ENCODE assay signal across 10 mouse cellular contexts in the genomic region with DNA sequence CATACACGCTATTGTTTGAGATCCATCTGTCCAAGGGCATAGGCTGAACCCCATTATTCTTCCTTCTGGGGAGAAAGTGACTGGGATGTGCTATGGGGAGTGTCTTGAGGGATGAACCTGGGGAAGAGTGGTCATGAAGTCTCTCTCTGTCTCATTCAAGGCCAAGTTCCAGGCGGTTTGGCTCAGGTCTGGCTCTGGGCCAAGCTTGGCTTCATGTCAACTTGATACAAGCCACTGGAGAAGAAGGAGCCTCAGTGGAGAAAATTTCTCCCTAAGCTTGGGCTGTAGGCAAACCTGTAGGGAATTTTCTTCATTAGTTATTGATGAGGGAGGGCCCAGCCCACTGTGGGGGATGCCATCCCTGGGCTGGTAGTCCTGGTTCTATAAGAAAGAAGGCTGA. TPM values are rescaled to one million over a fixed set of nuclear protein-coding genes. Genes with fewer than 3 reads are reported as not detected.
A peak's percentile ranks its signal among the peaks of the same experiment; 100 is the strongest.
DNase-seq lines count a peak whose midpoint lies in the region; TF ChIP-seq lines count a peak whose summit lies in the region.
"Had no signal": no experiment of that assay in that cellular context is flagged by ENCODE, and none has a peak within 500 bp of the region (broad histone marks: within the 10 kb centered on the region; RNA-seq: fewer than 3 reads in every experiment).

No protein-coding gene starts in this region.

- intact Hi-C loops in heart, adult 2 months (cut with DNase I): no loop called here
- intact Hi-C loops in heart, postnatal 14 days (cut with DNase I): no loop called here

- H3K36me3 ChIP-seq in heart, adult 2 months (ENCODE audit: control insufficient read depth, insufficient read depth, low read length): no peaks in the 10 kb centered on the region
- no peaks in the 10 kb centered on the region for H3K36me3 ChIP-seq in heart, embryonic 10.5 days
- H3K36me3 ChIP-seq: neural tube, embryonic 15.5 days had no signal

- no peak for TF ChIP-seq CTCF in heart, adult 2 months (IDR thresholded peaks at IDR 0.05)

- no peaks in the 10 kb centered on the region for H3K9me3 ChIP-seq in heart, embryonic 10.5 days
- H3K9me3 ChIP-seq: neural tube, embryonic 15.5 days had no signal

- H3K9ac ChIP-seq in heart, adult 2 months (ENCODE audit: low read depth, low read length): no peak overlapping the region
- H3K9ac ChIP-seq: neural tube, embryonic 15.5 days had no signal

- H3K4me1 ChIP-seq in heart, adult 2 months (ENCODE audit: control insufficient read depth, insufficient read depth, low read length): no peaks in the 10 kb centered on the region
- H3K4me1 ChIP-seq in heart, embryonic 10.5 days: 0 out of 2 replicates have a peak, but pooled peaks cover 8% of the 10 kb centered on the region

- DNase-seq in heart, adult 2 months: peak; percentile 11 to 27
- no peak for DNase-seq in heart, embryonic 10.5 days (ENCODE audit: low spot score)
- DNase-seq in right cerebral cortex, postnatal 14 days: peak; percentile 43
- DNase-seq in right cerebral cortex, postnatal 36 days (ENCODE audit: low spot score in 2 of 2): no peak
- peak; percentile 29 to 60 for DNase-seq in heart, postnatal 14 days
- peak; percentile 91 for DNase-seq in testis, postnatal 10 days (ENCODE audit: low spot score)
- DNase-seq in T-cell, adult 2 months (ENCODE audit: low spot score): no peak
- no peak for DNase-seq in spleen, postnatal 14 days (ENCODE audit: low spot score in 2 of 2)

- TF ChIP-seq POLR2A in heart, adult 2 months (IDR thresholded peaks at IDR 0.05; ENCODE audit: insufficient read depth, low read depth, low read length): no peak

- H3K27me3 ChIP-seq in heart, adult 2 months (ENCODE audit: control insufficient read depth, insufficient read depth, low read length): no peaks in the 10 kb centered on the region
- H3K27me3 ChIP-seq in heart, embryonic 10.5 days (ENCODE audit: insufficient read depth, poor library complexity, severe bottlenecking): peaks cover 15% of the 10 kb centered on the region; the same call in 1 of the 2 replicates
- H3K27me3 ChIP-seq: neural tube, embryonic 15.5 days had no signal

- no peak overlapping the region for H3K27ac ChIP-seq in heart, adult 2 months
- H3K27ac ChIP-seq in heart, embryonic 10.5 days: no peak overlapping the region
- H3K27ac ChIP-seq: neural tube, embryonic 15.5 days; stomach, postnatal 0 days had no signal

- no peak for TF ChIP-seq EP300 in heart, adult 2 months (IDR thresholded peaks at IDR 0.05; ENCODE audit: insufficient read depth, low read depth, low read length)

- H3K79me2 ChIP-seq in heart, adult 2 months (replicated peaks; ENCODE audit: control insufficient read depth, insufficient read depth, low read length): no peaks in the 10 kb centered on the region

- no peak overlapping the region for H3K4me3 ChIP-seq in heart, adult 2 months
- H3K4me3 ChIP-seq in heart, embryonic 10.5 days: no peak overlapping the region
- H3K4me3 ChIP-seq: neural tube, embryonic 15.5 days had no signal

- 32% methylated on average over 2 of the region's 2 CpGs for WGBS in heart, adult 2 months
- WGBS in heart, embryonic 10.5 days: 67% methylated on average over 2 of the region's 2 CpGs

RNA-seq across cellular contexts. Expression of a gene that starts 48.0 kb away (rescaled TPM):
- 1 to 10 TPM; 3.0 to 4.8 TPM for total RNA-seq in heart, adult 2 months (2021)
- 5.0 TPM in 2 replicates for polyA plus RNA-seq in heart, adult 2 months (2012; rRNA removed)
- polyA plus RNA-seq in heart, embryonic 10.5 days (2016; fragmentation: Nextera tagmentation; extraction: Ambion mirVana): 0.92 and 1.2 TPM in 2 replicates
- total RNA-seq in heart, postnatal 14 days (2021): 1 to 10 TPM; 3.2 to 4.0 TPM

Comparison
In these comparisons a context has a peak if more than half of its experiments do, and no peak if none do; other contexts are left out.
1. DNase-seq: peak in heart, adult 2 months (2 of 2), right cerebral cortex, postnatal 14 days (single experiment), heart, postnatal 14 days (2 of 2) and testis, postnatal 10 days (single experiment); none in heart, embryonic 10.5 days (single experiment), right cerebral cortex, postnatal 36 days (0 of 2), T-cell, adult 2 months (single experiment) and spleen, postnatal 14 days (0 of 2).